Mouse (Mus musculus) liver, embryonic 12.5 days (tissue): ENCODE results near the gene Fxyd1. TPM values are rescaled to one million over a fixed set of nuclear protein-coding genes. Genes with fewer than 3 reads are reported as not detected.

Experiments used
- ATAC-seq: fragments of 200-750 bp; cut with Nextera tagmentation; 2 replicates; pipeline ENCODE4 v1.8.0; 2017; ENCODE audit warnings: moderate number of reproducible peaks, mild to moderate bottlenecking, moderate library complexity
- H3K27ac ChIP-seq: fragments of 300-500 bp; sonication (generic); 2 replicates; pipeline ENCODE4 v1.5.1; 2016; ENCODE audit warnings: mild to moderate bottlenecking
- H3K27me3 ChIP-seq: fragments of 300-500 bp; sonication (generic); replicated peaks from 2 replicates; pipeline ENCODE4 v1.6.1; 2016; ENCODE audit warnings: mild to moderate bottlenecking, moderate library complexity
- H3K36me3 ChIP-seq: fragments of 300-500 bp; sonication (generic); 2 replicates; pipeline ENCODE4 v1.6.1; 2016; ENCODE audit warnings: mild to moderate bottlenecking, moderate library complexity
- H3K4me1 ChIP-seq: fragments of 300-500 bp; sonication (generic); 2 replicates; pipeline ENCODE4 v1.6.1; 2016
- H3K4me2 ChIP-seq: fragments of 300-500 bp; sonication (generic); 2 replicates; pipeline ENCODE4 v1.6.1; 2016; ENCODE audit warnings: mild to moderate bottlenecking, moderate library complexity
- H3K4me3 ChIP-seq: fragments of 300-500 bp; sonication (generic); 2 replicates; pipeline ENCODE4 v1.5.1; 2016; ENCODE audit warnings: mild to moderate bottlenecking, moderate library complexity
- H3K9ac ChIP-seq: fragments of 300-500 bp; sonication (generic); 2 replicates; pipeline ENCODE4 v1.6.1; 2016; ENCODE audit warnings: mild to moderate bottlenecking, moderate library complexity
- H3K9me3 ChIP-seq: fragments of 300-500 bp; sonication (generic); replicated peaks from 2 replicates; pipeline ENCODE4 v1.6.1; 2016; ENCODE audit warnings: mild to moderate bottlenecking, moderate library complexity
- WGBS: fragments of 180-500 bp; shearing (Covaris S2); methylation state at CpG from one replicate; pipeline ENCODE4 v1.1.7; 2016; ENCODE audit not compliant: insufficient replicate concordance; 5-methylcytosine and 5-hydroxymethylcytosine counted together
- polyA plus RNA-seq: library from polyadenylated mRNA; unstranded; fragments of >200 nt; fragmentation: Nextera tagmentation; extraction: Ambion mirVana; gene quantifications from 2 replicates; pipeline ENCODE4 v1.2.1, GENCODE M21; 2016

Fxyd1 gene
- polyA plus RNA-seq, 1 experiment from 2014 or later, result 28.2 TPM

- no peaks in the 10 kb centered on the region for H3K36me3 ChIP-seq
- no peak overlapping the region for H3K9ac ChIP-seq
- H3K9me3 ChIP-seq, result no peaks in the 10 kb centered on the region
- H3K4me1 ChIP-seq, result peaks cover 48% of the 10 kb centered on the region
- no peak overlapping the region for H3K27ac ChIP-seq
- no peak overlapping the region for H3K4me2 ChIP-seq
- WGBS, result 2% methylated on average over 6 of the region's 6 CpGs
- peaks cover 80% of the 10 kb centered on the region for H3K27me3 ChIP-seq
- ATAC-seq, result no peak
- H3K4me3 ChIP-seq, result no peak overlapping the region
These were observed 6.5 kb downstream of the Fxyd1 start for GRCm38 (mm10) chr7:31050487-31050886.

- peaks cover 44% of the 10 kb centered on the region for H3K4me1 ChIP-seq
- no peak for ATAC-seq
- H3K36me3 ChIP-seq, result no peaks in the 10 kb centered on the region
- H3K27ac ChIP-seq, result no peak overlapping the region
- peaks cover 86% of the 10 kb centered on the region for H3K27me3 ChIP-seq
- H3K9ac ChIP-seq, result no peak overlapping the region
- peak overlapping the region; percentile 12 for H3K4me2 ChIP-seq
- WGBS, result 7% methylated on average over 12 of the region's 15 CpGs
- H3K9me3 ChIP-seq, result no peaks in the 10 kb centered on the region
- no peak overlapping the region for H3K4me3 ChIP-seq
These were observed 7.1 kb downstream of the Fxyd1 start for GRCm38 (mm10) chr7:31049846-31050281.

GRCm38 (mm10) chr7:31049135-31049845 lies 7.7 kb downstream of the Fxyd1 start:
- WGBS, result 17% methylated on average over 5 of the region's 5 CpGs
- peaks cover 87% of the 10 kb centered on the region for H3K27me3 ChIP-seq
- peaks cover 38% of the 10 kb centered on the region for H3K4me1 ChIP-seq
- no peak overlapping the region for H3K9ac ChIP-seq
- no peak for ATAC-seq
- H3K4me3 ChIP-seq, result no peak overlapping the region
- no peak overlapping the region for H3K27ac ChIP-seq
- H3K36me3 ChIP-seq, result no peaks in the 10 kb centered on the region
- no peak overlapping the region; the same call in 1 of the 2 replicates for H3K4me2 ChIP-seq
- no peaks in the 10 kb centered on the region for H3K9me3 ChIP-seq

DNA sequence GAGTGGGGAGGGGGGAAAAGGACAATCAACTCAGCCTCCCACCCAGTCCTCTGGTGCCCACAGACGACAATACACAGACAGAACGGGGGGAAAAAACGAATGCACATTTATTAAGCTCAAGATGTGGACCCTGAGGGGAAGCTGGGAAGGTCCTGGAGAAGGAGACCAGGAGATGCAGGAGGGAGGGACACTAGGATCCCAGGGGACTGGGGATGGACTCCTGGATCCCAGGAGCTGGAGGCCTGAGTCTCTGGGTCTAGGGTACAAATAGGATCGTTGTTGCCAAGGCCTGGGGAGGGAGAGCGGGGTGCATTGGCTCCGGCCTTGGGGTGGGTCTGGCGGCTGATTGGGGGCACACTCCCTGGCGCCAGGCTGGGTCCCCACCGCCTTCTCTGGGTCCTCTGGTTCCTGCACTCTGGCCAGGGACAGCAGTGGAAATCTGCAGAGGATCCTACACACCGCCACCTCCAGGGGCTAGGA lies 14.5 kb downstream of the Fxyd1 start, which contains the start of gene Fxyd5:
TSS of gene Fxyd5 (minus strand) at position 51 of the 480 bp plus-strand sequence.
- H3K9me3 ChIP-seq, result no peaks in the 10 kb centered on the region
- H3K27ac ChIP-seq, result no peak within 1 kb of the TSS
- H3K4me2 ChIP-seq, result peak within 1 kb of the TSS; percentile 55
- peak within 1 kb of the TSS; percentile 39 for H3K4me3 ChIP-seq
- no peaks in the 10 kb centered on the region for H3K36me3 ChIP-seq
- ATAC-seq, result no peak
- peaks cover 16% of the 10 kb centered on the region for H3K4me1 ChIP-seq
- 39% methylated on average over 10 of the region's 10 CpGs for WGBS
- H3K27me3 ChIP-seq, result peaks cover 68% of the 10 kb centered on the region
- H3K9ac ChIP-seq, result 0 out of 2 replicates have a peak within 1 kb of the TSS, but pooled peaks have one; percentile 41

GRCm38 (mm10) chr7:31041662-31042315 lies 15.2 kb downstream of the Fxyd1 start:
- Histone ChIP-seq H3K4me2 (peak overlapping the region; percentile 55), H3K27ac (no peak overlapping the region), H3K27me3 (peaks cover 63% of the 10 kb centered on the region), H3K4me3 (peak overlapping the region; percentile 39), H3K9me3 (no peaks in the 10 kb centered on the region), H3K4me1 (peaks cover 16% of the 10 kb centered on the region), H3K9ac (0 out of 2 replicates have a peak overlapping the region, but pooled peaks have one; percentile 41), H3K36me3 (no peaks in the 10 kb centered on the region)
- WGBS, result 2% methylated on average over 28 of the region's 28 CpGs
- ATAC-seq, result 0 out of 2 replicates have a peak, but pooled peaks have one; percentile 18

- Histone ChIP-seq H3K36me3 (no peaks in the 10 kb centered on the region), H3K4me3 (peak overlapping the region; percentile 39; the same call in 1 of the 2 replicates), H3K27ac (no peak overlapping the region), H3K4me1 (peaks cover 16% of the 10 kb centered on the region), H3K9me3 (no peaks in the 10 kb centered on the region), H3K4me2 (peak overlapping the region; percentile 55), H3K9ac (no peak overlapping the region), H3K27me3 (peaks cover 63% of the 10 kb centered on the region)
- ATAC-seq, result no peak
- 22% methylated on average over 8 of the region's 8 CpGs for WGBS
These were observed 16.0 kb downstream of the Fxyd1 start for GRCm38 (mm10) chr7:31041023-31041407.

DNA sequence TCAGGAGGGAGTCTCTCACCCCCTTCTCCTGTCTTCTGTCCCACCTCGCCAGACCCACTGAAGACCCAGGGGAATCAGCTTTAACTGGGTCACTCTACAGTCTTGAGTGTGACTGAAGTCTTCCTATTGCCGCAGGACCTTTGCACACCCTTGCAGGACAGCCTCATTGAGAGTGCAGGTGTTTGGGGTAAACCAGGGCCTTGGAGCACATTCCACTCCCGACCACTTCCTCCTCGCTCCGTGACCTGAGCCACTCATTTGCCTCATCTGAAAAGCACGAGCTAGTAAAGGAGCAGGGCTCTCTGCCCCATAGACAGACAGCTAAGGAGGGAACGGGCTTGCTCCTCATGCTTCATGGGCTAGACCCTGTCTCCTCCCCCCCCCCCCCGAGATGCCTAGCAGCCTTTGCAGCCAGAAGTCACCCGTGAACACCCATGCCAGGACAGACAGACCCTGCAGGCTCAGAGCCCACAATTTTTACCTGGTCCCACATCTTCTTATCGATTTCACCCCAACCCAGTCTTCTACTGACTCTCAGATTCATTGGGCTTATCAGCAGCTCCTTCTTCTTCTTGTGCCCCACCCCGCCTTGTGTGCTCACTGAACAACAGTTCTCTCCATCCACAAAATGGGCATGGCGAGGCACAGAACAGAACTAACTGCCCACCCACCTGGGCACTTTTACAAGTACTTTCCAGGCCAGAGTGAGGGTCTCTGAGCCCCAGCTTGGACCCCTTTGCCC lies 16.5 kb downstream of the Fxyd1 start:
- WGBS, result 44% methylated on average over 12 of the region's 12 CpGs
- Histone ChIP-seq H3K27me3 (peaks cover 59% of the 10 kb centered on the region), H3K27ac (no peak overlapping the region), H3K9me3 (no peaks in the 10 kb centered on the region), H3K4me1 (peaks cover 16% of the 10 kb centered on the region), H3K4me3 (no peak overlapping the region), H3K4me2 (peak overlapping the region; percentile 55; the same call in 1 of the 2 replicates), H3K9ac (no peak overlapping the region), H3K36me3 (no peaks in the 10 kb centered on the region)
- no peak for ATAC-seq

GRCm38 (mm10) chr7:31039011-31039410 lies 18.0 kb downstream of the Fxyd1 start:
- Histone ChIP-seq H3K4me2 (no peak overlapping the region), H3K27ac (no peak overlapping the region), H3K4me1 (peaks cover 27% of the 10 kb centered on the region), H3K27me3 (peaks cover 45% of the 10 kb centered on the region), H3K9me3 (no peaks in the 10 kb centered on the region), H3K9ac (no peak overlapping the region), H3K4me3 (no peak overlapping the region), H3K36me3 (no peaks in the 10 kb centered on the region)
- no peak for ATAC-seq
- WGBS, result 72% methylated on average over 4 of the region's 4 CpGs

DNA sequence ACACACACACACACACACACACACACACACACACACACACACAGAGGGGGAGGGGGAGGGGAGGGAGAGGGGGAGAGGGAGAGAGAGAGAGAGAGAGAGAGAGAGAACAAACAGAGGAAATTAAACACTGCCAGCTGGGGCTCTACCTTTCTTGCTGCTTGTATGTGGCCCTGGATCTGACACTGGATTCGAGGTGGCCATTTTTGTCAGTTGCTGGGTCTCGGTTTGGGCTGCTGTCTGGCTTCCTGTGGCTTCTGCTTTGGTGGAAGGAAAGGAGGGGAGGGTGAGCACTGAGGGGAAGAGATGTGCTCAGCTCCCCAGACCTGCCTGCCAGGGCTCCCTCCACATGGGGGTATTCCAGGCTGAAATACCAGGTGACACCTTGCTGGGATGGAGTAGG lies 19.3 kb downstream of the Fxyd1 start:
- no peak overlapping the region for H3K27ac ChIP-seq
- no peak overlapping the region for H3K4me2 ChIP-seq
- H3K4me1 ChIP-seq, result peaks cover 28% of the 10 kb centered on the region
- no peak overlapping the region for H3K9ac ChIP-seq
- H3K36me3 ChIP-seq, result no peaks in the 10 kb centered on the region
- H3K27me3 ChIP-seq, result peaks cover 33% of the 10 kb centered on the region
- no peak overlapping the region for H3K4me3 ChIP-seq
- WGBS, result 20% methylated on average over 2 of the region's 2 CpGs
- ATAC-seq, result no peak
- no peaks in the 10 kb centered on the region for H3K9me3 ChIP-seq

- ATAC-seq, result no peak
- H3K4me3 ChIP-seq, result no peak overlapping the region
- H3K9me3 ChIP-seq, result no peaks in the 10 kb centered on the region
- no peaks in the 10 kb centered on the region for H3K36me3 ChIP-seq
- H3K27ac ChIP-seq, result no peak overlapping the region
- peaks cover 31% of the 10 kb centered on the region for H3K4me1 ChIP-seq
- no peak overlapping the region for H3K9ac ChIP-seq
- H3K27me3 ChIP-seq, result peaks cover 25% of the 10 kb centered on the region
- no peak overlapping the region for H3K4me2 ChIP-seq
- 57% methylated on average over 7 of the region's 7 CpGs for WGBS
These were observed 20.1 kb downstream of the Fxyd1 start for GRCm38 (mm10) chr7:31036917-31037316.

GRCm38 (mm10) chr7:31035291-31035690 lies 21.7 kb downstream of the Fxyd1 start:
- Histone ChIP-seq H3K9me3 (no peaks in the 10 kb centered on the region), H3K9ac (no peak overlapping the region), H3K36me3 (no peaks in the 10 kb centered on the region), H3K4me3 (no peak overlapping the region), H3K4me1 (peaks cover 25% of the 10 kb centered on the region), H3K27me3 (peaks cover 9% of the 10 kb centered on the region), H3K27ac (no peak overlapping the region), H3K4me2 (no peak overlapping the region)
- 65% methylated on average over 11 of the region's 11 CpGs for WGBS
- ATAC-seq, result no peak
